Mouse (Mus musculus): ENCODE data around the gene Appbp2.
"Not testable (repeated sequence)": the region's sequence is repeated elsewhere in the genome, so short reads cannot be mapped to it uniquely, and the experiment has no call there.

The Appbp2 gene

GRCm38 (mm10) chr11:85222561-85222960, 12.4 kb downstream of the Appbp2 start:
- no peak for DNase-seq

GRCm38 (mm10) chr11:85219014-85219413, 15.9 kb downstream of the Appbp2 start:
- no peak for DNase-seq

- no peak for DNase-seq
These were observed 20.3 kb downstream of the Appbp2 start for GRCm38 (mm10) chr11:85214679-85215078.

- DNase-seq = no peak
These were observed 21.7 kb downstream of the Appbp2 start for GRCm38 (mm10) chr11:85213215-85213614.

- no peak for DNase-seq
These were observed 23.8 kb downstream of the Appbp2 start for GRCm38 (mm10) chr11:85211151-85211550.

GRCm38 (mm10) chr11:85206231-85206630, 28.7 kb downstream of the Appbp2 start:
- no peak for DNase-seq

GRCm38 (mm10) chr11:85198906-85199305, 36.0 kb downstream of the Appbp2 start:
- no peak for DNase-seq

- DNase-seq = no peak
These were observed 38.9 kb downstream of the Appbp2 start for GRCm38 (mm10) chr11:85196046-85196445.

- no peak for DNase-seq
These were observed 40.7 kb downstream of the Appbp2 start for GRCm38 (mm10) chr11:85194206-85194605.

- DNase-seq = no peak
These were observed 44.2 kb downstream of the Appbp2 start for GRCm38 (mm10) chr11:85190741-85191140.

GRCm38 (mm10) chr11:85189110-85189509, 45.8 kb downstream of the Appbp2 start:
- DNase-seq = no peak

- no peak for DNase-seq
These were observed 50.1 kb downstream of the Appbp2 start for GRCm38 (mm10) chr11:85184839-85185238.

GRCm38 (mm10) chr11:85184082-85184481, 50.8 kb downstream of the Appbp2 start:
- peak; percentile 18 to 62 for DNase-seq

GRCm38 (mm10) chr11:85183284-85183779, 51.6 kb downstream of the Appbp2 start:
- no peak for DNase-seq

- DNase-seq = peak; percentile 51 to 58
These were observed 52.2 kb downstream of the Appbp2 start for GRCm38 (mm10) chr11:85182617-85183283.

GRCm38 (mm10) chr11:85178413-85178812, 56.5 kb downstream of the Appbp2 start:
- no peak for DNase-seq

GRCm38 (mm10) chr11:85177761-85178160, 57.2 kb downstream of the Appbp2 start:
- DNase-seq = no peak

GRCm38 (mm10) chr11:85175941-85176340, 59.0 kb downstream of the Appbp2 start:
- DNase-seq = no peak

GRCm38 (mm10) chr11:85170833-85171232, 64.1 kb downstream of the Appbp2 start:
- DNase-seq = no peak

GRCm38 (mm10) chr11:85170058-85170740, 64.7 kb downstream of the Appbp2 start, which contains the start of gene 1700125H20Rik:
Gene 1700125H20Rik, plus strand, starts transcription at chr11:85170404.
- peak; percentile 88 to 90 for DNase-seq

GRCm38 (mm10) chr11:85167503-85167902, 67.4 kb downstream of the Appbp2 start:
- no peak for DNase-seq

GRCm38 (mm10) chr11:85164371-85164770, 70.6 kb downstream of the Appbp2 start:
- no peak for DNase-seq

- DNase-seq = not testable (repeated sequence)
These were observed 71.9 kb downstream of the Appbp2 start for GRCm38 (mm10) chr11:85163014-85163413.

GRCm38 (mm10) chr11:85157301-85157700, 77.6 kb downstream of the Appbp2 start:
- no peak for DNase-seq
